Mouse (Mus musculus) kidney, adult 2 months (tissue): ENCODE data around the gene Ikzf2.

ENCODE experiments used
- CTCF ChIP-seq: fragments of 200-500 bp; conservative IDR thresholded peaks from 2 replicates; pipeline ENCODE4 v1.5.1; 2011; ENCODE audit warnings: low read depth, mild to moderate bottlenecking, control low read depth, low read length, moderate library complexity, mixed read lengths; ENCODE audit not compliant: insufficient read depth, insufficient read length
- POLR2A ChIP-seq: fragments of 200-500 bp; IDR thresholded peaks from one replicate; pipeline ENCODE4 v1.6.1; 2011; ENCODE audit warnings: low read depth, low read length, control low read depth

DNA sequence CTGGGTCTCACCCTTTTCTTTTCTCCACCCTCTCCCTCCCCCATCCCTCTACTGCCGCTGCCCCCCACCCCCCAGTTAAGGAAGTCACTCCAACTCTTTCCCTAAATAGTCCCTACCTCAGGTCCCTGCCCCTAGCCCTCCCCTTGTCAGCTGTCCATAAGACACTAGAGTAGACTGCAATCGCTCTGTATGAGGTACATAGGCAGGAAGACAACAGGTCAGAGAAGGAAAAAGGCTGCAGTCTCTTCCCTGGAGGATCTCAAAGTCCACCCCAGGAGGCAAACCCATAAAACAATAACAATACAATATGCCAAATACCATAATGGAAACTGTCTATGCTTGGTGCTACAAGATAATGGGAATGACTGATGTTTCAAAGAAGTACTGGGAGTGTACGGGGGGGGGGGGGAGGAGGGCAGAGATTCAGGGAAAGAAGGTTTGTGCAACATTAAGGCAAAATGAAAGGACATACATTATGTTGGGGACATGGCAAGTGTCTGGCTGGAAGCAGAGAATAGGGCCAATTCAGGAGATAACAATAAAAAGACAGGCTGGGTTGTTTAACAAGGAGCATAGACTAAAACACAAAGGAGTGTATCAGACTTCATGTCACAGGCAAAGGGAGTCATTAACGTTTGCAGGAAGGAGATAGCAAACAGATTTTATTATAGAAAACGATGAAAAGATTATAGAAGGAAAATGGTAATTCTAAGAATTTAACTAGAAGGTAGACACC is 30.8 kb downstream of the Ikzf2 start:
- TF ChIP-seq CTCF (no peak), POLR2A (no peak)
